In genomic region chr9:40195981-40196380, GRCm38 (mm10) we compare ENCODE assay signal across 20 mouse cellular contexts. TPM values are rescaled to one million over a fixed set of nuclear protein-coding genes. Genes with fewer than 3 reads are reported as not detected.
A peak's percentile ranks its signal among the peaks of the same experiment; 100 is the strongest.
DNase-seq lines count a peak whose midpoint lies in the region.
"Had no signal": no experiment of that assay in that cellular context is flagged by ENCODE, and none has a peak within 500 bp of the region (broad histone marks: within the 10 kb centered on the region; RNA-seq: fewer than 3 reads in every experiment).

No protein-coding gene starts in this region.

- no peaks in the 10 kb centered on the region for H3K9me3 ChIP-seq in forebrain, embryonic 10.5 days
- H3K9me3 ChIP-seq: forebrain, embryonic 12.5 days; limb, embryonic 10.5 days; midbrain, embryonic 15.5 days had no signal

- H3K36me3 ChIP-seq in forebrain, embryonic 10.5 days (replicated peaks) = peaks cover 16% of the 10 kb centered on the region
- H3K36me3 ChIP-seq: forebrain, embryonic 12.5 days; midbrain, embryonic 15.5 days had no signal

- 94% methylated on average over 3 of the region's 3 CpGs for WGBS in forebrain, embryonic 10.5 days

- H3K4me3 ChIP-seq in forebrain, embryonic 10.5 days = no peak overlapping the region
- H3K4me3 ChIP-seq: forebrain, embryonic 12.5 days; layer of hippocampus, adult 2 months; limb, embryonic 10.5 days; midbrain, embryonic 15.5 days had no signal

- H3K27ac ChIP-seq in forebrain, embryonic 10.5 days = no peak overlapping the region
- H3K27ac ChIP-seq: forebrain, embryonic 12.5 days; layer of hippocampus, adult 2 months; limb, embryonic 10.5 days; midbrain, embryonic 15.5 days had no signal

- H3K27me3 ChIP-seq in forebrain, embryonic 10.5 days (ENCODE audit: poor library complexity, severe bottlenecking) = no peaks in the 10 kb centered on the region
- H3K27me3 ChIP-seq: forebrain, embryonic 12.5 days; midbrain, embryonic 15.5 days had no signal

- H3K4me1 ChIP-seq in forebrain, embryonic 10.5 days = peaks cover 20% of the 10 kb centered on the region

- peak; percentile 31 for DNase-seq in urinary bladder, postnatal 14 days (ENCODE audit: low spot score)
- DNase-seq in urinary bladder, adult 2 months (ENCODE audit: low spot score) = no peak
- DNase-seq in adrenal gland, postnatal 10 days = peak; percentile 74
- peak; percentile 6 for DNase-seq in induced T-regulatory cell, adult 2 months (ENCODE audit: low read depth)
- DNase-seq in skeletal muscle tissue, adult 2 months (ENCODE audit: low read depth, low spot score) = peak; percentile 35
- no peak for DNase-seq in kidney, postnatal 14 days
- DNase-seq in forebrain, embryonic 10.5 days (ENCODE audit: extremely low spot score, low spot score) = no peak
- DNase-seq: cerebellum, adult 11-12 months; kidney, adult 18-20 months; liver, postnatal 0 days; right cerebral cortex, adult 18-20 months; thymus, postnatal 25 days had no signal

RNA-seq across cellular contexts. Expression of gene Zfp202, which starts 3.9 kb away (rescaled TPM):
- polyA plus RNA-seq in urinary bladder, adult 2 months (2012; rRNA removed) = 3.2 and 3.7 TPM in 2 replicates
- total RNA-seq in adrenal gland, postnatal 10 days (2021) = 1 to 10 TPM; 4.3 to 4.5 TPM
- 7.5 and 8.1 TPM in 2 replicates for polyA plus RNA-seq in forebrain, embryonic 10.5 days (2016; fragmentation: Nextera tagmentation; extraction: Ambion mirVana)

RNA-seq across cellular contexts. Expression of gene Olfr986, which starts 15.3 kb away (rescaled TPM):
- not detected in 2 replicates for polyA plus RNA-seq in urinary bladder, adult 2 months (2012; rRNA removed)
- total RNA-seq in adrenal gland, postnatal 10 days (2021) = not detected
- not detected in 2 replicates for polyA plus RNA-seq in forebrain, embryonic 10.5 days (2016; fragmentation: Nextera tagmentation; extraction: Ambion mirVana)
- total RNA-seq: gastrocnemius, adult 8-10 months; hematopoietic stem cell, adult 5-6 weeks; layer of hippocampus, adult 2 months had no signal
- polyA plus RNA-seq: forebrain, embryonic 12.5 days; G1E; limb, embryonic 10.5 days; liver, postnatal 0 days; neural tube, embryonic 14.5 days had no signal

RNA-seq across cellular contexts. Expression of gene Tmem225, which starts 48.1 kb away (rescaled TPM):
- not detected in 2 replicates for polyA plus RNA-seq in urinary bladder, adult 2 months (2012; rRNA removed)
- not detected for total RNA-seq in adrenal gland, postnatal 10 days (2021)
- not detected in 2 replicates for polyA plus RNA-seq in forebrain, embryonic 10.5 days (2016; fragmentation: Nextera tagmentation; extraction: Ambion mirVana)
- total RNA-seq: gastrocnemius, adult 8-10 months; hematopoietic stem cell, adult 5-6 weeks; layer of hippocampus, adult 2 months had no signal
- polyA plus RNA-seq: forebrain, embryonic 12.5 days; G1E; limb, embryonic 10.5 days; liver, postnatal 0 days; midbrain, embryonic 15.5 days; neural tube, embryonic 14.5 days had no signal

Comparison
In these comparisons a context has a peak if more than half of its experiments do, and no peak if none do; other contexts are left out.
1. DNase-seq: peak in urinary bladder, postnatal 14 days (single experiment), adrenal gland, postnatal 10 days (single experiment), induced T-regulatory cell, adult 2 months (single experiment) and skeletal muscle tissue, adult 2 months (single experiment); none in urinary bladder, adult 2 months (single experiment), kidney, postnatal 14 days (single experiment) and forebrain, embryonic 10.5 days (single experiment).